Mouse (Mus musculus) MEL (cell line): ENCODE results near the gene Bex1.

Source experiments
- CHD2 ChIP-seq: IDR thresholded peaks from 2 replicates; pipeline ENCODE4 v1.6.1; 2011; ENCODE audit warnings: low read length, improper control_type of control experiment
- CTCF ChIP-seq, 3 experiments: IDR thresholded peaks in 2 of 3; conservative IDR thresholded peaks in 1 of 3; 2 replicates each; pipeline ENCODE4 v1.5.1; 2011 to 2012; ENCODE audit warnings: low read length in 3 of 3, low read depth in 2 of 3, mild to moderate bottlenecking in 2 of 3, improper control_type of control experiment in 1 of 3, inconsistent platforms in 1 of 3, mixed read lengths in 1 of 3, moderate library complexity in 1 of 3; ENCODE audit not compliant: control insufficient read depth in 1 of 3, insufficient read depth in 1 of 3, poor library complexity in 1 of 3, severe bottlenecking in 1 of 3
- EP300 ChIP-seq, 2 experiments: IDR thresholded peaks; 2 replicates each; pipeline ENCODE4 v1.6.1; 2011; ENCODE audit warnings: improper control_type of control experiment in 2 of 2, low read length in 2 of 2, low read depth in 1 of 2, mild to moderate bottlenecking in 1 of 2
- GABPA ChIP-seq: IDR thresholded peaks from 2 replicates; pipeline ENCODE4 v1.6.1; 2012; ENCODE audit warnings: low read depth, mild to moderate bottlenecking, inconsistent platforms, low read length, improper control_type of control experiment, moderate library complexity
- MAFK ChIP-seq: IDR thresholded peaks from 2 replicates; pipeline ENCODE4 v1.6.1; 2011; ENCODE audit warnings: low read depth, mild to moderate bottlenecking, low read length, improper control_type of control experiment, borderline replicate concordance
- NELFE ChIP-seq: IDR thresholded peaks from 2 replicates; pipeline ENCODE4 v1.6.1; 2011; ENCODE audit warnings: low read depth, low read length, improper control_type of control experiment
- POLR2A ChIP-seq, 2 experiments: IDR thresholded peaks; 2 replicates each; pipeline ENCODE4 v1.6.1; 2011 to 2012; ENCODE audit warnings: low read length in 2 of 2, mild to moderate bottlenecking in 2 of 2, control low read depth in 1 of 2, improper control_type of control experiment in 1 of 2, low read depth in 1 of 2, moderate library complexity in 1 of 2; ENCODE audit not compliant: control insufficient read depth in 1 of 2, insufficient read depth in 1 of 2, poor library complexity in 1 of 2
- SMC3 ChIP-seq: IDR thresholded peaks from 2 replicates; pipeline ENCODE4 v1.6.1; 2011; ENCODE audit warnings: low read depth, low read length, improper control_type of control experiment
- TCF12 ChIP-seq: IDR thresholded peaks from 2 replicates; pipeline ENCODE4 v1.6.1; 2014; ENCODE audit warnings: low read depth, mild to moderate bottlenecking, inconsistent platforms, low read length, improper control_type of control experiment, moderate library complexity
- USF1 ChIP-seq: IDR thresholded peaks from 2 replicates; pipeline ENCODE4 v1.6.1; 2014; ENCODE audit warnings: low read depth, mild to moderate bottlenecking, inconsistent platforms, low read length, improper control_type of control experiment, moderate library complexity

- TF ChIP-seq SMC3 (no peak), MAFK (peak; percentile 99), USF1 (no peak), NELFE (no peak), CTCF (IDR thresholded peaks at IDR 0.05 in 2 of 3, conservative IDR thresholded peaks at IDR 0.05 in 1 of 3; ENCODE audit: control insufficient read depth in 1 of 3, insufficient read depth in 1 of 3, low read depth in 2 of 3, low read length in 3 of 3, poor library complexity in 1 of 3, severe bottlenecking in 1 of 3) (no peak), EP300 (IDR thresholded peaks at IDR 0.05; ENCODE audit: low read depth in 1 of 2, low read length in 2 of 2) (peak in 1 of 2 experiments; percentile 55; a peak in 2 of 4 replicates), POLR2A (IDR thresholded peaks at IDR 0.05; ENCODE audit: control insufficient read depth in 1 of 2, insufficient read depth in 1 of 2, low read depth in 1 of 2, low read length in 2 of 2, poor library complexity in 1 of 2) (no peak), GABPA (no peak), CHD2 (no peak), TCF12 (no peak)
These were observed 19.9 kb downstream of the Bex1 start for GRCm38 (mm10) chrX:136195193-136195944.
